Mouse (Mus musculus): ENCODE results near the gene S100z.

GRCm38 (mm10) chr13:95524424-95524673 is 45.8 kb upstream of the S100z start:
- TF ChIP-seq CTCF (IDR thresholded peaks at IDR 0.05; ENCODE audit: borderline replicate concordance, control insufficient read depth, extremely low read depth, insufficient read depth, low read length, poor library complexity) (no peak), POLR2A (IDR thresholded peaks at IDR 0.05; ENCODE audit: control insufficient read depth, extremely low read depth, insufficient read depth, low read length, poor library complexity) (no peak)
